Mouse (Mus musculus) testis, adult 2 months (tissue): Measurements from ENCODE around the gene Ptpn3.

Experiments used
- CTCF ChIP-seq: fragments of 200-500 bp; IDR thresholded peaks from 2 replicates; pipeline ENCODE4 v1.5.1; 2012; ENCODE audit warnings: low read depth, mild to moderate bottlenecking, inconsistent platforms, low read length, moderate library complexity; ENCODE audit not compliant: control insufficient read depth, insufficient read depth, insufficient replicate concordance
- POLR2A ChIP-seq: fragments of 200-500 bp; IDR thresholded peaks from 2 replicates; pipeline ENCODE4 v1.6.1; 2012; ENCODE audit warnings: low read depth, mild to moderate bottlenecking, inconsistent platforms, low read length, moderate library complexity; ENCODE audit not compliant: control insufficient read depth

DNA sequence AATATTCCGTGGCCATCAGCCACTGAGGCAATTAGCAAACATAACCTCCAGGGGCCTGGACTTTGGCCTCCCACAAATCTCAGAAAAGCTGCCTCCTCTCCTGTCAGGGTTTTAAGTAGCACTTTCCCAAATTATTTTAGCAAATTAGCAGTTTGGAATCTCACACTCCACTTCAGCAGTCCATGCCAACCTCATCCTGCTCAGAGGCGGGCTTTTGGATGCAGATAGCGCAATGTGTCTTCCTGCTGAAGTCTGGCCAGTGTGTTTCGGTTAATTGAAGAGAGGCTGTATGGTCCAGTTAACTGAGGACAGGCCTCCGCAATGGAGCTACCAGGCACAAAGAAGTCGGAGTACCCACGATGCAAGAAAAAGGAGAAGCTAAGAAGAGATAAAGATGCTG is 141.1 kb downstream of the Ptpn3 start:
- no peak for TF ChIP-seq POLR2A
- TF ChIP-seq CTCF = no peak
